Mouse (Mus musculus): ENCODE data around the gene Tspyl2.
"Not testable (repeated sequence)": the region's sequence is repeated elsewhere in the genome, so short reads cannot be mapped to it uniquely, and the experiment has no call there.

Gene Tspyl2

DNA sequence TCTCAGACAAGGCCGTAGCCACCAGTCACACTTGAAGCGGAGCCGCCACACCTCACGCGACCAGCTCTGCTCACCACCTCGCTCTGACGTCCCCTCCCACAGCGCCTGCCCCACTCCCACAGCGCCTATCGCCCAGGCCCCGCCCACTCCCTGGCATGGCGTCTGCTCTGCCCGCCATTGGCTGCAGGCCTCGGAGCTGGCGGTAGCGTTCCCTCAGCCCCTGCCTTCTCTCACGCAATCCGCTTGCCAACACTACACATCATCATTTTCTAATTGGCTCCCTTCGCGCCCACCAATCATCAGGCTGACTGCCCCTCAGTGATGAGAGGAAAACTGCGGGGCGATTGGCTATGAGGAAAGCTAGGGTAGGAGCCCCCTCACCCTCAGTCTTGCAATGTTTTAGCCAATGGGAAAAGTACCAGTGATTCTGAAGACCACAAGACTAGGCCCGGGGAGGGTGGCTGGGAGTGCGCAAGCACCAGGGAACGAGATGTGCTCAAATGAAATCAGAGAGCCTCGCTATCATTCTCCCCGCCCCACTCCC lies at the start of gene Tspyl2:
Tspyl2 (minus strand) TSS at position 68 of the 544 bp plus-strand sequence.
- peak; percentile 79 for DNase-seq (ENCODE audit: low spot score)

DNA sequence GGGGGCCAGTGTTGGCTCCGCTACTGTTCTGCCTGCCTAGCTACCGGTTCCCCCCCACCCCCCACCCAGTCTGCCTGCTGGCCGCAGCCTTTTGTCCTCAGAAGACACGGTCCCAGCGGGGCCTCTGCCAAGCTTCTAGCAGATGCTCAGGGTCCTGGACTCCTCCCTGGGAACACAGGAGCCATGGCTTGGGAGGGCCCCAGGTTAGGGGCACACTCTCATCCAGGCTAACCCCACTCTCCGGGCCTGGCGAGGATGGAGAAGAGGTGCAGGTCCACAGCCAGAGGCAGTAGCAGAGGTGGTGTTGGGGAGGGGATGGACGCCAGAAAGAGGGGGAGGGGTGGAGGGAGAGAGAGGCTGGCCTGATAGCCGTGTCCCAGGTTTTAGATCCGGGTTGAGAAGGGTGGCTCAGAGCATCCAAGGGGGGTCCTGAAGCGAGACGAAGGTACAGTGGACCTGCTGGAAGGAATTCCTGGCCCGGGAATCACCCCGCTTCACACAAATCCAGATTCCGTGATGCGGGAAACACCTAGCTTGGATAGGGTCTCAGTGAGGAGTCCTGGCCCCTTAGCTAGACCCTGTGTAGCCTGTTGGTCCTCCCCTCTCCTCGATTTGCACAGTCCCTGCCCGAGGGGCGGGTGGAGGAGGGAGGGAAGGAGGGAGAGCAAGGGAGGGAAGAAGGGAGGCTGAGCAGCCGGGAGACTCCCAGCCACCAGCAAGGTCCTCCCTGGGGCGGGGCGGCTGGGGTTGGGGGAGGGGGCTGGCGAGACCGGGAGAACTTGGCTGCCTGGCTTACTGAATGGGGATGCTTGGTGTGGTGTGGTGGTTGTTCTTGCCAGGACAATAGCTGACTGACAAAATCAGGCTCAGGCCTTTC lies 26.4 kb upstream of the Tspyl2 start, which contains the start of gene Gpr173:
Gpr173 (minus strand) TSS at position 308 of the 877 bp plus-strand sequence.
- DNase-seq (ENCODE audit: low spot score): peak; percentile 9

DNA sequence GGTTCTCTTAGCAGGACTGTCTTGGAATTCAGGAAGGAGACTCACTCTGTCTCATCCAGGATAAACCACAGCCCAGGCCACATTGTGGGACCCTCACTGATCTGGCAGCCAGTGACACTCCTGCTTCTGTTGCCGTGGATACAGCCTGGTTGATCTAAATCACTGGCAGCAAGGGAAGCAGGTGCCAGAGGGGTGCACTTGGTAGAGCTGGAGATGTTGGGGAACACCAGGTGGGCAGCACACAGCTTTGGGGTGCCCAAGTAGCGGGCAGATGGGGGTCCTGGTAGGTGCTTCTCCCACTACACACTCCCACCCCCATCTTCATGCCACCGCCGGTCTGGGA lies 25.8 kb upstream of the Tspyl2 start:
- DNase-seq (ENCODE audit: low spot score): no peak

DNA sequence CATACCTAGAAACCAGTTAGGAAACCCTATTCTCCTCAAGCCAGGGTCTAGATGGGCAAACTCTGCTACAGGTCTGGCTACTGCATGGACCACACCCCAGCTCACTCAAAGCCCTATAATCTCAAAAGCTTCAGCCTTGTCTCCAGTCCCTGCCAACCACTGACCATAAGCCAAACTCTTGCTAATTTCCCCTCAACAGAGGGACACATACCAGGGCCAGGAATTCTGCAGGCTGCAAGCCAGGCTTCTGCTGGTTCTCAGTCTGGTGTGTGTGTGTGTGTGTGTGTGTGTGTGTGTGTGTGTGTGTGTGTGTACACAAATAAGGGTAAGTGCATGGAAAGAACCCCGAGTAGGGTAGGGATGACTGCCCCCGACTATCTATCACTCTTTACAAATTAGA lies 24.2 kb upstream of the Tspyl2 start:
- no peak for DNase-seq (ENCODE audit: low spot score)

DNA sequence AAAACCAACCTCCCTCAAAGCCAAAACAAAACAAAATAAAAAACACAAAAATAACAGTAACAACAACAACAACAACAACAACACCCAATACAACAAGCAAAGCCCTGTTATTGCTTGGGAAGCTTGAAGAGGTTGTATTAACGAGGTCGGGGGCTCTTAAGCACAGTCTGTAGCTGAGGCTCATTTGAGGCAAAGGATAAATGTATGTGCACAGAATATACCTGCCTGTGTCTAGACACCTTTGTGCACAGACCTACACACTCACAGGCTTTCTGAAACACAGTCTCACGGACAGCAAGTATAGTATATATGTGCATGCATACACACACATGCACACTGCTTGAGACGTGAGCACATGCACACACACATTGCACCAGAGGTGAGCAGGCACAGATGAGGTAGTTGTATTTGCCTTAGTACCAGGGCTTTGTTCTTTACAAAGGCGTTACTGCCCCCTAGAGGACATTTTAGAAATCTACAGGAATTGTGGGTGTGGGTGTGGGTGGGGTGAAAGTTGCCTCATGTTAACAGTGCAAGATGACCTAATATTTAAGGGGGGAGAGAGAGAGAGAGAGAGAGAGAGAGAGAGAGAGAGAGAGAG lies 10.4 kb upstream of the Tspyl2 start:
- DNase-seq (ENCODE audit: low spot score): no peak

DNA sequence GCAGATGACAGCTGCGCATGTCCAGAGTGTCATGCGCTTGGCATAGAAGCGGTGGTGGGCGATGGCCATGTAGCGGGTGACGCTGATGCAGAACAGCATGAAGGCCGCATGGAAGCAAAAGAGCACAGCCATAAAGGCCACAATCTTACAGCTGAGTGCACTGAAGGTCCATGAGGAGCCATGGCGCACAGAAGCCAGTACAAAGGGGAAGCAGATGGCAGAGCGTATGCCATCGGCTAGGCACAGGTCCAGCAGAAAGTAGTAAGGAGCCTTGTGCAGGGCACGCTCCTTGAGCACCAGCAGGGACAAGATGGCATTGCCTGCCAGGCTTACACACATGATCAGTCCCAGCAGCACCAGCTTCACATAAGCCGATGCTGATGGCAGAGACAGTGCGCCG lies 4.8 kb upstream of the Tspyl2 start:
- DNase-seq (ENCODE audit: low spot score): no peak

DNA sequence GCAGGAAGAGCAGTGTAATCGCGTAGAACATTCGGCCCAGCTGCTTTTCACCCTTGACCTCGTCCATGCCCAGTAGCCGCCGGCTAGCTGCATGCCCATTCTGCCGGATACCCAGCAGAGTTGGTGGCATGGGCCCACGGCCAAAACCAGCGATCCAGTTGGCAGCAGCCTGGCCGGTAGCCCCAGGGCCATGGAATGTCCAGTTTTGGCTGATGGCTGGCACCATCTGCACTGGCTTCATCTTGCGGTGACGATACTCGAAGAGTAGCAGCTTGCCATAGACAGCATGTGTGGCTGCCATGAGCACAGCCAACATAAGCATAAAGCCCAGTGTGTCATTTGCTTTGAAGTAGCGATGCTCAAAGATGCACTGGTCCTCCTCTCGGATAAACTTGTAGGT lies 4.4 kb upstream of the Tspyl2 start:
- no peak for DNase-seq (ENCODE audit: low spot score)

DNA sequence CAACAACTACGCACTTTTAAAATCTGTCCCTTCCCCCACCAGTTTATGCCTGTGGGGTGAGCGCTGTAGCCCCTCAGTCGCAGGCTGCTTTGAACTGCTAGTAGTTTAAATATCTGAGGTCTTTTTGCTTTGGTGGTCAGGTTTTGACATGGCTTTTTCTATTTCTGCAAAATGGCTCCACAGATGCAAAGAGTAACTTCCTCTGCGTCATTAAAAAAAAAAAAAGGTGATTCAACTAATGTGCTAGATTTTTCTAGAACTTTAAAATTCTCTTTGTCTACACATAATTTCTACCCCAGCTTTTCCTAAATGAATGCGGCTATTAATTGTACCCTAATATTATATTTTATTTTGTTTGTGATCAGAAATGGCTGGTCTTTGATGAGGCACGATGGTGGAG lies 678 bp upstream of the Tspyl2 start:
- no peak for DNase-seq (ENCODE audit: low spot score)

DNA sequence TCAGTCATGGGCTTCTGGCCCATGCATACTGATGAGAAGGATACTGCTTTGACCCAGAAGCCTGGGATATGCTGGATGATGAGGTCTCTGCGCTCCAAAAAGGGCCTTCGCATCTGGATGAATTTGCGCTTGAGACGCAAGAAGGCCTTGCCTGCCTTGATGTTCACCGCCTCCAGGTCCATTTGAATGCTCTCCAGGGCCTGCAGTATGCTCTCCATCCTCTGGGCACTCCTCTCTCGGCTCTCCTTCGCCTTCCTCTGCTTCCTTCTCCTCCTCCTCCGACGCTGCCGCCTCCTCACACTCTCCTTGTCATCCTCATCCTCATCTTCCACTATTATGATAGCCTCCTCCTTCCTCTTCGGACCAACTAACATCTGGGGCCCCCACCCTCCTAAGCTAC lies 729 bp downstream of the Tspyl2 start:
- DNase-seq (ENCODE audit: low spot score): no peak

DNA sequence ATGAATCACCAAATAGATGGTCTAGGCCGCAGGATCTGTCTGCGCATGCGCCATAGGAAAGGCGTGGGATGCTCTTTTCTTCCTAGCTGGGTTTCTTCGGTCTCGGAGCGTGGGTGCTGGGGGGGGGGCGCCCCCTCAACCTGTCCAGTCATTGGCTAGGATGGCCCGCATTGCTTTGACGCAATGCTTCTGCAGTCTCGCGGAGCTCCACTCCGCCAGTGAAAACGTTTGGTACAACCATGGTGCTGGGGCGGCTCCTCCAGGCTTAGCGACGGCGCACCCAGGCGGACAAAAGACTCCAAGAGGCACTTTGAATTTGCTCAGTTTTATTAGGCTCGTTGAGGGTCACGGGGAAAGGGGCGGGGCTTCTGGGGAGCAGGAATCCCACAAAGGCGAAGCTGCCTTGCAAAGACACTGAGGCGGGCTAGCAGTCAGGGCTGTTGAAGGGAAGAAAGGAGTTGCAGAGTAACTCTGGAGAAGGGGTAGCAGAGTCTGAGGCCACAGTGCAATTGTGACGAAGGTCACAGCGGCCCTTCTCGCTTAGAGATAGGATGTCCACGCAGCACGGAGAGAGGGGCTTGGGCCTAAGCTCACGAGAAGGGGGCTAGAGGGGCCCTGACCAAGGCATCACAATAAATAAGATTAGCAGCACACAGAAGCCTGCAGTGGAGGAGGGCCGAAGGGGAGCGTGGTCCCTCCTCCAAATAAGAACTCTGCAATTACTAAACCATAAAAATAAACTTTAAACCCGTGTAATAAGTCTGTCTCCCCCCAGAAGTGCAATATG lies 5.5 kb downstream of the Tspyl2 start:
- peak; percentile 77 for DNase-seq (ENCODE audit: low spot score)

DNA sequence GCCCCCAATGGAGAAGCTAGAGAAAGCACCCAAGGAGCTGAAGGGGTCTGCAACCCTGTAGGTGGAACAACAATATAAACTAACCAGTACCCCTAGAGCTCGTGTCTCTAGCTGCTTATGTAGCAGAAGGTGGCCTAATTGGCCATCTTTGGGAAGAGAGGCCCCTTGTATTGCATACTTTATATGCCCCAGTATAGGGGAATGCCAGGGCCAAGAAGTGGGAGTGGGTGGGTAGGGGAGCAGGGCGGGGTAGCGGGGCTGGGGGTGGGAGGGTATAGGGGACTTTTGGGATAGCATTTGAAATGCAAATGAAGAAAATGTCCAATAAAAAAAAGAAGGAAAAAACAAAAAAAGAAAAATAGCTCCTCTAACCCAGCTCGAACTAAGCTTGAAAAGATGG lies 6.1 kb downstream of the Tspyl2 start:
- DNase-seq (ENCODE audit: low spot score): not testable (repeated sequence)

DNA sequence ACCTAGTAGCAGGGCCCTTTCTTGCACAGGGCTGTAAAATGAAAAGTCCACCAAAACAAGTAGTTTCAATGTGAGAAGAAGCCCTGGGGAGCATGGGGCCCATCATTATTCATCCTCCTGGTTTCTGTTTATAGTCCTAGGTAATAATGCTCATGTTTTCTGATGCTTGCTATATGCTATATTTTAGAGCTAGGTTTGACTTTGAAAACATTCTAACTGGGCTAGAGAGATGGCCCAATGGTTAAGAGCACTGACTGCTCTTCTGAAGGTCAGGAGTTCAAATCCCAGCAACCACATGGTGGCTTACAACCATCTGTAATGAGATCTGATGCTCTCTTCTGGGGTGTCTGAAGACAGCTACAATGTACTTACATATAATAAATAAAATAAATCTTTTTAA lies 12.8 kb downstream of the Tspyl2 start:
- not testable (repeated sequence) for DNase-seq (ENCODE audit: low spot score)

DNA sequence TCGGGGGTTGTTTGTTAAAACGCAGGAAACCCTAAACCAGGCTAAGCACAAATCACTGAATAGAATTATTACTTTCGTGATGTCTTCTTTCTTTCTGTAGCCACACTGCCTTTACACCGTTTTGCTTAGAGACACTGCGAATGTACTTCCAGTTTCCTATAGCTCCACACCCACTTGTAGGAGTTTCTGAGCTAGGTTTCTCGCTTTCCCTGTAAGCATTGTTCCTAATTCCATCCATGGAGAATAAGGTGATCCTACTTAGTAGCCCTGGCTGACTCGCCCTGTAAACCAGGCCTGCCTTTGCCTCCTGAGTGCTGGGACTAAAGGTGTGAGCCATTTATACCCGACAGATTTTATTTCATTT lies 14.6 kb downstream of the Tspyl2 start:
- DNase-seq (ENCODE audit: low spot score): no peak

DNA sequence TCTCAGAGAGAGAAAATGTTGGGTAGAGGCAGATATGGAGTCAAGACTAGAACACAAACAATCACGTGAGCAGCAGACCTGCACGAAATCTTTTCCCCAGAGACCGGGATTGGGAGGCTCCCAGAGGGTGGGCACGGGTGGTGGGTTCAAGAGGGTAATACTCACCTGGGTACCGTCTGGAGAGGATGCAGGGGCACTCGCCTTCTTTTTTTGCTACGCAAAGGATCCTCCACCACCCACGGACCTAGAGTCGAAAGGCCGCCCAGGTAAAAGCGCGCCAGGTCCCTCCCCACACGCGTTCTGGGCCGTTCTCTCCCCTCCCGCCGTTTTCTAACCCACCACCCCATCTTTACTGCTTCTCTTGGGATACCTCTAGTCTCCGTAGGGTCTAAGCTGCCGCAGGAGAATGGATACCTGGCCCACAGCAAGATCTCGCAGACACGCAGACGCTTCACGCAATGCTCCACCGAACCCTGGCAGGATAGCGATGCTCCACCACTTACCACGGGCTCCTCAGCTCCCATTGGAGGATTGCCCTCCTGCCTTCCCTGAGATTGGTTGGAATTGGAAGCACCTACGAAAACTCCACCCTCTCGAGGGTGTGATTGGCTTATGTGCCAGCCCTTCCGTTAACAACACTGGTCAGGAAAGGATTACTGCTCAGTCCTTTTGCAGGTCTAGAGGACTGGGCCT lies 15.1 kb downstream of the Tspyl2 start, which contains the start of gene Kantr:
Kantr (minus strand) TSS at position 500 of the 693 bp plus-strand sequence.
- peak; percentile 46 for DNase-seq (ENCODE audit: low spot score)

DNA sequence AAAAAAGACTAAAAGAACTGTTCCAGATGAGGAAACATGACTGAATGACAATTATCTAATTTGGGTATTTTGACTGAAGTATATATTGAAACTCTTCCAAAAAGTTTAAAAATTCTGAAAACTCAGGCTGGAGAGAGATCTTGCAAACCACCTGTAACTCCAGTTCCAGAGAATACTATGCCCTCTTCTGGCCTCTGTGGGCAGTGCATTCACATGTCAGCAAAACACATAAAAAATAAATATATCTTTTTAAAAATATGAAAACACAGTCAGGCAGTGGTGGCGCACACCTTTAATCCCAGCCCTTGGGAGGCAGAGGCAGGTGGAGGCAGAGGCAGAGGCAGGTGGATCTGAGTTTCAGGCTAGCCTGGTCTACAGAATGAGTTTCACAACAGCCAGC lies 18.6 kb downstream of the Tspyl2 start:
- no peak for DNase-seq (ENCODE audit: low spot score)

DNA sequence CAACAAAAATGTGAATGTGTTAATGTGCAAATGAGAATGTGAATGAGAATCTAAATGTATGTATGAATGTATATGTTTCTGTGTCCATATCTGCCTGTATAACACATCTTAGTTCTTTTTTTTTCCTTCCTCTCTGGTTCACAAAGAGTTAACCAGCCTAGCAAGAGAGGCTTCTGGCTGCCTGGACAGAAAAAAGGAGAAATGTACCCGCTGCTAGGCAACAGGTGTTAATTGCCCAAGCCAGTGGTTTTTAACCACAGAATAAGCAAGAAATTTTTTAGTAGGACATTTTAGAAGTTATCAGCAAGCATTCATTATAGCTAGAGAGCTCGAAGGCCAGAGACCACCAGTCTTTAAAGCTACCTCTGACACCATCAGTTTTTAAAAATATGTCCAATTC lies 19.4 kb downstream of the Tspyl2 start:
- DNase-seq (ENCODE audit: low spot score): no peak

DNA sequence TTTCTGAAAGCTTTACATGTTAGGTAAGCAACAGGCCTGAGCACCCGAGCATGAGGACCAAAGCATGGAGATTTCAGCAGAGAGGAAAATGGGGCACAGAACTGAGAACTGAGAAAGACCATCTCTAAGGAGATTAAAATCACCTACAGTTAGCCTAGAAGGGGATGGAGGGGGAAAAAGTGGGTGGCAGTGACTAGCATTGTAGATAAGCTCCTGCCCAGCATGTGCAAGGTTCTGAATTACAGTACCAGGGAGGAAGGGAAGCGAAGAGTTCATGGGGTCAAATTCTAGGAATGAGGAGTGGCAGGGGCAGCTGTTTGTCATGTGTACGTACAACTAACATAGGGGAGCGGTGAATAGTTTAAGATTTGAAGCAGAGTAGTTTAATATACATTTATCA lies 21.7 kb downstream of the Tspyl2 start:
- no peak for DNase-seq (ENCODE audit: low spot score)

DNA sequence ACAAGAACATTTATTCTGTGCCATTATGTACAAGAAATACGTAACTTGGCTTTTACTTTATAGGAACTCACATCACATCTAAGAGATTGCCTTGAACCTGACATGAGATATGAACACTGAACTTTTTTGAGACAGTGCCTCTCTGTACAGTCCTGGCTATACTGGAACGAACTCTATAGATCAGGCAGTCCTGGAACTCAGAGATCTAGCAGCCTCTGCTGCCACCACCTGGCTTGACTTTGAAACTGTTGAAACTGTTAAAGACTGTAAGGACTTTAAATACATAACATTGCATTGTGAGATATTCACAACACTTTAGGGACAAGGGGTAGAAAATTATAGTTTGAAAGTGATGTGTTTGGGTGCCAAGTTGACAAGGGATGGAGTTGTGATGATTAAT lies 34.3 kb downstream of the Tspyl2 start:
- peak; percentile 9 for DNase-seq (ENCODE audit: low spot score)

DNA sequence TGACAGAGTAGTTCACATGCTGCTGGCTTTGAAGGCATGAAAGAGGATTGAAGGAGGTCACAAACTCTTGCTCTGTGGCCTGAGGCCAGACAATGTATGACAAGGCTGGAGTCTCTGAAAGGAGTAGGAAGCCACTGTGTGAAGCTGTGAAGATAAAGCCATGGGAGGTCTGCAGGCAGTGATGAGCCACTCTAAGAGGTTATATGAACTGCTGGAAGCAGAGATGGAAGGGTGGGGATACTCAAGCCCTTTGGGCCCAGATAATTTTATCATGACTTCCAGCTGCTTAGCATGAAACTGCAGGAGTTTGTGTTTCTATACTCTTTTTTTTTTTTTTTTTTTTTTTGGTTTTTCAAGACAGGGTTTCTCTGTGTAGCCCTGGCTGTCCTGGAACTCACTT lies 34.9 kb downstream of the Tspyl2 start:
- DNase-seq (ENCODE audit: low spot score): no peak

DNA sequence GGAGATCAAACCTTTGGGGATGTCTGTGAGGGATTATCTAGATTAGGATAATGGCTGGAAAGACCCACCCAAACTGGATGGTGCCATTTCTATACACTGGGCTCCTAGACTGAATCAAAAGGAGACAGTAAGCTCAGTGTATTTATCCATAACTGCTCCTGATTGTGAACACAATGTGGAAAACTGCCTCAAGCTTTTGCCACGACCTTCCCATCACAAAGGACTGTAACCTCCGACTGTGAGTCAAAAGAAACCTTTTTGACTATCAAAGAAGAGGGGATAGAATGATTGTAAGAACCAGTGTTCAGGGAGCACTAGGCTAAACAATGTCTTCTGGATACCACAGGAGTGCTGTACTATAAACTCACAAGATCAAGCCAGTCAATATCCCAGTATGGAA lies 36.0 kb downstream of the Tspyl2 start:
- no peak for DNase-seq (ENCODE audit: low spot score)

DNA sequence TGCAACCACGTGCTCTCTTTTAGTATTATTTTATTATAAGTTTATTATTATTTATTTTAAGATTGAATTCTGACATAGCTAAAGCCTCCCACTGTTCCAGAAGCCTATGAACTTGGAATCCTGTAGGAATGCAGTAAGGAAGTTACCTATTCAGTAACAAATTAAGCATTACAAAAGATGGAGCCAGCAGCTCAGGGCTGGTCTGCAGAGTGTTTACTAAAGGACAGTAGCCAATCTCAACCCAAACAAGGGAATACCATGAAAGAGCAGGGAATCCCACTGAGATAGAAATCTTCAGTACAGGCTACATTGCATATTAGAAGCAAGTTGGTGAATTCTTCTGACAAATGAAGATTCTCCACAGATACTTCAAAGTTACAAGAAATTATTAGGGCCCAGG lies 55.2 kb downstream of the Tspyl2 start:
- DNase-seq (ENCODE audit: low spot score): not testable (repeated sequence)
